Mouse (Mus musculus) adrenal gland, postnatal 10 days (tissue): Measurements from ENCODE around the gene Snrpb2. TPM values are rescaled to one million over a fixed set of nuclear protein-coding genes. Genes with fewer than 3 reads are reported as not detected.
A peak's percentile ranks its signal among the peaks of the same experiment; 100 is the strongest.

Experiments
- DNase-seq: peaks from one replicate; pipeline ENCODE4 v3.0.0; 2021; ENCODE audit warnings: mixed read lengths
- long read RNA-seq, 2 experiments: library from polyadenylated mRNA; stranded (forward); transcript quantifications; one replicate each; pipeline ENCODE4 v2.0.0; 2021
- total RNA-seq, 2 experiments: library from RNA; stranded (reverse); gene quantifications; 2 replicates each; pipeline ENCODE4 v1.2.3; 2021

Gene Snrpb2
- 10 to 100 TPM; 41.4 to 48.3 TPM for total RNA-seq
- long read RNA-seq, experiment 1, transcript Snrpb2-201 (7 exons, 2,061 nt) = major isoform, 22 of 39 reads
- long read RNA-seq, experiment 1, partial matches to known transcripts = 11 of 39 reads
- long read RNA-seq, experiment 1, other reads (novel, unspliced or antisense) = 4 of 39 reads
- long read RNA-seq, experiment 2, transcript Snrpb2-201 (7 exons, 2,061 nt) = major isoform, 23 of 33 reads
- long read RNA-seq, experiment 2, partial matches to known transcripts = 8 of 33 reads
- long read RNA-seq, experiment 2, other reads (novel, unspliced or antisense) = 1 of 33 reads

- peak; percentile 94 for DNase-seq
Measured at GRCm38 (mm10) chr2:143062812-143063792, at the start of gene Snrpb2. Snrpb2 (plus strand) TSS chr2:143063039.

- DNase-seq = no peak
Measured at GRCm38 (mm10) chr2:143013057-143013456, 49.8 kb upstream of the Snrpb2 start.

GRCm38 (mm10) chr2:143018084-143018483 lies 44.8 kb upstream of the Snrpb2 start:
- DNase-seq = no peak

- no peak for DNase-seq
Measured at GRCm38 (mm10) chr2:143018591-143019130, 44.2 kb upstream of the Snrpb2 start.

DNA sequence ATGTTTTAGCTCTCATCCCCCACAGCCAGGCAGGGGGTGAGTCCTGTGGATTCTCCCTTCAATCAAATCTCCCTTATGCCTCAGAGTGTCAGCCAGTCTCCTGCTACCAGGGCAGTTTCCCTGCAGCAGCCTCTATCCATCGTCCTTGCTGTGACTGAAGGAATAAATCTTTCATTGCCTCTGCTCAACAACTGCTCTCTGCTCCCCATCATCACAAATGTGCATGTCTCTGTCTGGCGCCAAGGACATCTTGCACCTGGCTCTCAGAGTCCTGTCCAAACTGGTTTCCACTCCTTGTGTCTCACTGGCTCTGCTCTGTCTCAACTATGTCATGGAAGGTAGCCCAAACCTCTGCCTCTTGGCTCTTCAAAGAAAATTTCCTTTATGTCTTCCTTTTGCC lies 43.1 kb upstream of the Snrpb2 start:
- no peak for DNase-seq

DNA sequence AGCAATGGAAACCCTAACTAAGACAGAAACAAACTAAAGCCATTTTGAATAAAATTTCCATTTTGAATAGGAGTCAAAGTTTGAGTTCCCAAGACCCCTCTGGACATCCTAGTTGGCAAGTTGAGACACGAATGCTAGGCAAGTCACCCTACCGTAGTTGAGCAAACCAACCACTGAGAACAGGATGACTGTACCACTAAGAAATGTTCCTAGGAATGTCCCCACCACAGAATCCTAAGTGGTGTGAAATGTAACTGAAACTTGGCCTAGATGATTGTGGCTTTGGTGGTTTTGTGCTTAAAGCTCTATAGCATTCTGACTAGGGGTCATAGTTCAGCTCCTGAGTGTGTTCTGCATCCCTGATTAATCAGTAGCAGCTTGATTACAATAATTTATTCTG lies 39.5 kb upstream of the Snrpb2 start:
- no peak for DNase-seq

DNA sequence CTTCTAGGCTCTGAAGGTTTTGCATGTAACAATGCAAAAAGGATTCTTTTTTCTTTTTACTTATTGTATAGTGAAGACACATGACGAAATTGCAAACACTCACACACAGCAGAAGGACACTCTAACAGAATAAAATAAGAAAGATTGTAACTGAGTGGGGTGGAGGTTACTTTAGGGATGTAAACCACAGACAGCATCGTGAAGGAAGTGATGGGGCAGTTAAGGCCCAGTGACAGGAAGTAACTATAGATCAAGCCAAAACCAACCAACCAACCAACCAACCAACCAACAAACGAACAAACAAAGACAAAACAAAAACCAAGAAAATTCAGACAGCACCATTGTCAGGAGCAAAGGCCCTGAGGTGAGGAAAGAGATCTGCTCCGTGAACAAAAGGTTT lies 38.6 kb upstream of the Snrpb2 start:
- DNase-seq = no peak

DNA sequence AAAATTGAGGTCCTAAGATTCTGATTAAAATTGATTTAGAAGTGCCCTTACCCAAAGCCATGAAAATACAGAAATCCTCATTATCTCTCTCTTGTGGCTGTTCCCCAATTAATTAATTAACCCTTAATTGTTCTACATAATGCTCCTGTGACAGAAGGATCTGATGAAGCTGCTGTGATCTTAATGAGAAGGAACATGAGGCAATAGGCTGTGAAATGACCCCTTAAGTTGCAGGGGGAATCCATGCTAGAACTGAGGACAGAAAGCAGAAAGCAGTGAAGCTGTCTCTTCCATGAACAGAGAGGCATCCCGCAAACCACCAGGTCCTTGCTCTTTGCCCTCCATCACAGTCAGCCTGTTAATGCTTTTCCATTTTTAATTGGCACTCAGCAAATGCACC lies 31.6 kb upstream of the Snrpb2 start:
- DNase-seq = no peak

GRCm38 (mm10) chr2:143032378-143033255 lies 30.2 kb upstream of the Snrpb2 start:
- no peak for DNase-seq

- no peak for DNase-seq
Measured at GRCm38 (mm10) chr2:143034350-143035085, 28.3 kb upstream of the Snrpb2 start.

DNA sequence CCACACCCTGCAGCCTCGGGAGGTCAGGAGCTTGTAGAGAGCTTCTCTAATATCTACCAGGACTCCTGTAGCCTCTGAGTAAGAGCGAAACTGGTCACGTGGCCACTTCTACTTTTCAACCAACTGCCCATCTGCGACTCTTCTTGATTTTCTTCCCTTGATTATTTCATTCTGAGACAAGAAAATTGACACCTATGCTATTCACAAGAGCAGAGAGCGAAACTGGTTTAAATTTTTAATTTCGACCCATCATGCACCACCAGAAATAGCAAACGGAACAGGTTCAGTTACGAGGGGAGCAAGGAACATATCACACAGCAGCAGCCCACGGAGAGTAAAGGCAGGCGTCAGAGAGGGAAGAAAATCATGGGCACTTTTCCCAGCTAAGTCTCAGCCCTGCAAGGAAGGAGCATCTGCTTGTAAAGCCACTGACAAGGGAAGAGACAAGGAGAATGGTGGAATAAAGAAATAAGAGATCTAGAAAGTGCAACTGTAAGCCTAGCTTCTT lies 27.7 kb upstream of the Snrpb2 start:
- no peak for DNase-seq

GRCm38 (mm10) chr2:143041596-143041995 lies 21.2 kb upstream of the Snrpb2 start:
- peak; percentile 15 for DNase-seq

DNA sequence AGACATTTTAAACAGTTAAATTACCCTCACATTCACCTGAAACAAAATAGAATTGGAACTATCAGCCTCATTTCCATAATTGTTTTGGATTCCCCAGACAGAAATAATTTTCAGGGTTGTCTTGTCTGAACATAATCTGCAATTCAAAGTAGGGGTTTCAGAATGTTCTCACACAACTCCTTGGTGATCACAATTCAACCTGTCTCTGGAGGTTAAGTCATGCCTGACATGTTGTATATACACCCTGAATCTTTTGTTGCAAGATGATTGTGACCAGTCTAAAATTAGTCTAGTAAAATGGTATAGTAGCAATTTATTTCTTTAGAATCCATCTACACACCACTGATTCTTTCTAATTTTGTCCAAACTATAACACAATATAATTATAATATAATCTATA lies 7.6 kb upstream of the Snrpb2 start:
- no peak for DNase-seq

DNA sequence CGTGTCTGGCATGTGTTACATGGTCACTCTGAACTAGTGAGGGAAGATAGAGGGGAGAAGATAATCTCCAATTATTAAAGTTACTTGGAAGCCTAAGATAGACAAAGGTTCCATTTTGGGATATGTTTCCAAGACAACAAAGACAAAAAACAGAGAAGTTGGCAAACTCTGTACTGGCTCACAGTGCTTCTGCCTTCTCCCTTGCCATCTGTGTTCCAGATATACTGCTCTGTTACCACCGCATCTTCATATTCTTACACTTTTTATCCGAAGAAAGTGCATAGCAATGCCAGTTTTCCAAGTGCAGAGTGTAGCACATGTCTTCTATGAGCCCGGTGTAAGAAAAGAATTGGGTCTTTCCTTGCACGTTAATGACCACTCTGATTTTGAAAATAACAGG lies 6.1 kb upstream of the Snrpb2 start:
- DNase-seq = no peak

GRCm38 (mm10) chr2:143062432-143062811 lies 417 bp upstream of the Snrpb2 start:
- DNase-seq = no peak

DNA sequence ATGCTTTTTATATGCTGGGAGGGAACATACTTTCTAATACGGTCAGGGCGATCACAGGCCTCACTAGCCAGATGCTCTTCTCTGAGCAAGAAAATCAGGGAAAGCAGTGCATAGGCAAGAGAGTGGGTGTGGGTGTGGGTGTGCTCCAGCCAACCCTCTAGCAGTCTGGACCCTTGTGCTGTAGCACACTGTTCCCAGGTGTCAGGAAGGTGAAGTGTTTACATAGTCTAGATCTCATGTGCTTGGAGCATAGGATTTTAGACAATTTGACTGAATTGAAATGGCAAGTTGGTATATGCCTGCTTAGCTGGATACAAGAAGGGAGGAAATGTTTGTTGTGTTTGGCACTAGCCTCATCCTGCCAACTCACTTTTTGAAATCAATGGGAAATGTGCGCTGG lies 3.1 kb downstream of the Snrpb2 start:
- DNase-seq = no peak

- no peak for DNase-seq
Measured at GRCm38 (mm10) chr2:143078198-143078851, 15.5 kb downstream of the Snrpb2 start, which contains the start of gene Otor. Otor (plus strand) TSS chr2:143078473.

- no peak for DNase-seq
Measured at GRCm38 (mm10) chr2:143081693-143082092, 18.9 kb downstream of the Snrpb2 start.

DNA sequence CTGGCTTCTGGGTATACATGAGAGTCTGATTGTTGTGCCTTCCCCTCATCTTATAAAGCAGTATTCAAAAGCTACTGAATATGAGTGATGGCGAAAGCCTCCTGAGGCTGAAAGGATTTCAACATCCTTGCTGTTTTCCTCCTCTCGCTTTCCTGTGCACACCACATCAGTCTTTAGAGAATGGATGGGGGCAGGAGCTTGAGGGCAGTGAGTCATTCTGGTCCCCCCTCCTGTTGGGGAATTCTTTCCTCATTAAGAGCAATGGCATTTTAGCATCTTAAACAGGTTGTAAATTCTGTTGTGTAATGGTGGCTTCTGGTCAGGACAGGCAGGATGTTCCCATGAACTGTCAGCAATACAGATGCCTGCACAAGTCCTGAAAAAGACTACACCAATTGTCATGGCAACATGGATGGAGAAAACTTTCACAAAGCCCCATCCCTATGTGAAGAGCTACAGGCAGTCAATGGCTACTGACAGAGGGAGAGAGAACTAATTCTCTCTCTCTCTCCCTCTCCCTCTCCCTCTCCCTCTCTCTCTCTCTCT lies 22.1 kb downstream of the Snrpb2 start:
- DNase-seq = no peak

DNA sequence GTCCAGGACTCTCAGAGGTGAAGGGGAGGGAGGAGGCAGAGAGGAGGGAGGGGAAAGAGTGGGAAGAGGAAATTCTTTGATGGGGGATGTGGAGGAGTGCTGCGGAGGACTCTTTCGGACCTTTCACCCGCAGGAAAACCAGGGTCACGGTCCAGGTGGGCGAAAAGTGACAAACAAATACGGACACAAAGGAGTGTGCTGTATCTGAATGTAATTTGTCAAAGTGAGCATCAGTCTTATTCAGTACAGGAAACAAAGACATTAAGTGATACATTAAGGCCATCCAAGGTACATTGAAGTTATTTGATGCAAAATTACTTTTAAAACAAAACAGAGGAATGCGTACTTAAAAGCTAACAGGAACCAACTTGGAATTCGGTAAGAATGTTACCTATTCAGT lies 27.0 kb downstream of the Snrpb2 start:
- no peak for DNase-seq
